Mouse (Mus musculus): ENCODE results near the gene Olfr695.
"Not testable (repeated sequence)": the region's sequence is repeated elsewhere in the genome, so short reads cannot be mapped to it uniquely, and the experiment has no call there.

The Olfr695 gene

GRCm38 (mm10) chr7:106716296-106716695 is at the start of gene Olfr695:
Gene Olfr695 (minus strand): TSS chr7:106716396.
- no peak for DNase-seq (ENCODE audit: low read depth, low spot score)

- not testable (repeated sequence) for DNase-seq (ENCODE audit: low read depth, low spot score)
These were observed 44.8 kb upstream of the Olfr695 start for GRCm38 (mm10) chr7:106761008-106761407.

DNA sequence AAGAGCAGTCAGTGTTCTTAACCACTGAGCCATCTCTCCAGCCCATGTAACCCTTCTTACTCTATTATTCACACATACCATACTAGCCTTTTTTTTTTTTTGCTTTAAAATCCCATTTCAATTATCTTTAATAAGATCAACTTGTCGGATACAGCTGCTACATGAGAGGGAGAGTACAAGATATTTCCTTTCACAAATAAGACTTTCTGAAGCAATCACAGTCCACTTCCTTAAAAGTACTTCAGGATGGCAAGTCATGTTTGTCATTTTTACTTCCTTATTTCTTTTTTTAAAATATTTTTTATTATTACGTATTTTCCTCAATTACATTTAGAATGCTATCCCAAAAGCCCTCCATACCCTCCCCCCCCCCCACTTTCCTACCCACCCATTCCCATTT is 42.6 kb upstream of the Olfr695 start:
- DNase-seq (ENCODE audit: low read depth, low spot score) = no peak

- no peak for DNase-seq (ENCODE audit: low read depth, low spot score)
These were observed 39.1 kb upstream of the Olfr695 start, which contains the start of gene Olfr698 for GRCm38 (mm10) chr7:106755297-106755696. Gene Olfr698 (minus strand): TSS chr7:106755397.

DNA sequence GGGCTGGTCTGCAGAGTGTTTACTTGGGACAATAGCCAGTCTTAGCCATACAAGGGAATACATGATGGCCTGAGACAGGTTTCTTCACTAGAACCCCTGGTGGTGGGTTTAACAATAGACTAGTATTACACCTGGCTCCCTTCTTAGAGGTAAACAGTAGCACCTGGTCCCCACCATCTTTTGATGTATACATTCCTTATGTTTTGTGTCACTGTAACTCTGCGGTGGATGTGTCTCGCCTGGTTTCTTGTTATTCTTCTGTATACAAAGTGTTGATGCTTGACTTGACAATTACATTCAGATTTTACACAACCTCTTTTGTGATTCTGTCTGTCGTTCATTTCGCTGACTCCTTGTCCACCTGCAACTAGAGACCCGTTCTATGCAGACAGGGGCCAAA is 29.6 kb upstream of the Olfr695 start:
- DNase-seq (ENCODE audit: low read depth, low spot score) = no peak

DNA sequence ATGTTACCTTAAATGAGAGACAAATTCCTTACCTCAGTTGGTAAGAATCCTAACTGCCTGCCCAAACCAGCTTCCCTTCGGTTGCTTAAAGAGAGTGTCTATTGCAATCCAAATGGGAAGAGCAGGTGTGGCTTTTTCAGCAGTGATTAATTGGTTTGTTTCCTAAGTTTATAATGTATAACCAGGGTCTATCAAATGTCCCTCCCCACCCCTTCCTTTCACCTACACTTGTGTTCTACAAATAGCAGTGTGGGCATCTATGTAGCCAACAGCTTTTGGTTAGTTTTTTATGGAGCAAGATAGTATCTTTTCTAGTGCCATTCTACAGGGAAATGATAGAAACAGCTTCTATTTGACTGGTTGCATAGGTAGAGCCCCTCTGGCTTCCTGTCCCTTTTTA is 26.1 kb upstream of the Olfr695 start, which contains the start of gene Olfr697:
TSS of gene Olfr697 (minus strand) at position 101 of the 400 bp plus-strand sequence.
- DNase-seq (ENCODE audit: low read depth, low spot score) = no peak

DNA sequence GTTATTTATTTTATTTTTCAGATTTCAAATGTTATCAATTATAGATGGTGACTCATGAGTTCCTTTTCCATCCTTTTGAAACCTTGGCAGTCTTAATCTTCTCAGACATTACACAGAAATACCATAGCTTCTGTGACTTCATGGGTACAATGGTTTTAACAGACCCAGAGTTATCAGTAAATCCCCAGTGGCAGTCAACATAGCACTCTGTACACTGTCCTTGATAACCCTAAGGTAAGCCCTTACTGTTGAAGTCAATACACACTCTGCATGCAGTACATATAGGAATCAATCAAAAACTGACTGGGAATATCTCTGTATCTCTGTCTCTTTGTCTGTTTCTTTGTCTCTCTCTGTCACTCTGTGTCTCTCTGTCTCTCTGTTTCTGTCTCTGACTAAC is 20.8 kb upstream of the Olfr695 start:
- DNase-seq (ENCODE audit: low read depth, low spot score) = no peak

- DNase-seq (ENCODE audit: low read depth, low spot score) = no peak
These were observed 17.5 kb upstream of the Olfr695 start for GRCm38 (mm10) chr7:106733717-106734116.

DNA sequence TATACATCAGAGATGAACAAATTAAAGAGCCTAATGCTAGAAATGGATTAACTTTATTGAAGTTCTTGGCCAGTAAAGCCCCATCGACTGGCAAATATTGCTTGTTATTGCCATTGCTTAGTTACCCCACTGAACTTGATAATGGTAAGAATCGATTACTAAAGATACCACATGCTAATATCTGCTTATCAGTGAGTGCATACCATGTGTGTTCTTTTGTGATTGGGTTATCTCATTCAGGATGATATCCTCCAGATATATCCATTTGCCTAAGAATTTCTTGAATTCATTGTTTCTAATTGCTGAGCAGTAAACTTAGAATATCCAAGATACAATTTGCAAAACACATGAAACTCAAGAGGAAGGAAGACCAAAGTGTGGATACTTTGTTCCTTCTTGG is 9.5 kb upstream of the Olfr695 start:
- DNase-seq (ENCODE audit: low read depth, low spot score) = not testable (repeated sequence)

DNA sequence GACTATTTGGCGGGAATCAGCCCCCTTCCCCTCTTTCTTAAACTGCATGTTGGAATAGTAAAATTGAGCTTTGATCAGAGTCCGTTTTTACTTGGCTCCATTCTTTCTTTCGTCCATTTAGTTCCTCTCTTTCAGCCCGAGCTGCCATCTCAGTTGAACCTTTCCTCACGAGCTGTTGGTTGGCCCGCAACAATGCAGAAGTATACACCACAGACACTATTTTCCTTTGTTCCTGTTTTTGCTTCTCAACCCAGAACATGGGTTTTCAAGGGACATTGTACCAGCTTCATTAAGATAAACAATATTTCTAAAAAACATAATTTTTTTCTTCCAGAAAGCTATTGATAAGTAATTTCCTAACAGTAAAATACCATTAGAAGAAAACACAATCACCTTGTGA is 4.7 kb downstream of the Olfr695 start:
- DNase-seq (ENCODE audit: low read depth, low spot score) = no peak

DNA sequence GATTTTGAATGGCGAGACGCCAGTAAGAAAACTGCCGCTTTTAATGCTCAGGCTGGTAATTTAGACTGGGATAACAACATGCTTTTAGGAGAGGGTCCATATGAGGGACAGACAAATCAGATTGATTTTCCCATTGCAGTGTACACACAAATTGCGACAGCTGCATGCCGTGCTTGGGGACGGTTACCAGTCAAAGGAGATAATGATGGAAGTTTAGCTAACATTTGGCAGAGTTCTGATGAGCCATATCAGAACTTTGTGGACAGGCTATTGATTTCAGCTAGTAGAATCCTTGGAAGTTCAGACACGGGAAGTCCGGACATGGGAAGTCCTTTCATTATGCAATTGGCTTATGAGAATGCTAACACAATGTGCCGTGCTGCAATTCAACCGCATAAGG is 8.5 kb downstream of the Olfr695 start:
- not testable (repeated sequence) for DNase-seq (ENCODE audit: low read depth, low spot score)

- no peak for DNase-seq (ENCODE audit: low read depth, low spot score)
These were observed 19.3 kb downstream of the Olfr695 start for GRCm38 (mm10) chr7:106696891-106697290.

- no peak for DNase-seq (ENCODE audit: low read depth, low spot score)
These were observed 23.2 kb downstream of the Olfr695 start for GRCm38 (mm10) chr7:106692976-106693375.

DNA sequence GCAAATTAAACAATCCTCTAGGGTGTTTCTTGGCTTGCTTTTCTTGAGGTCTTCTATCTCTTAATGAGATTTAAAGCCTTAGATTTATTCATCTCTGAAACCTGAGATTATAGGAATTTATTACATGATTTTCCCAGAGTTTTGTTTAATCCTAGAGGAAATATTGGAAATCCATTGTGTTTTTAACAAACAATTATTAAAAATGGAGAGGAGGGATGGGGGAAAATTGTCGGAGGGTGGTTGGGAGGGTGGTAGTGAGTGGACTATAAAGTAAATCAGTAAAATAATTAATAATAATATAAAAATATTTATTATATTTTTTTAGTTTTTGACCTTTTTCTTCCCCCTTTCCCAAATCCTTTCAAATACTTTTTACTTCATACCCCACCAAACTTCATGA is 24.5 kb downstream of the Olfr695 start, which contains the start of gene Olfr694:
TSS of gene Olfr694 (minus strand) at position 101 of the 400 bp plus-strand sequence.
- no peak for DNase-seq (ENCODE audit: low read depth, low spot score)

- DNase-seq (ENCODE audit: low read depth, low spot score) = no peak
These were observed 30.8 kb downstream of the Olfr695 start for GRCm38 (mm10) chr7:106685382-106685781.

- no peak for DNase-seq (ENCODE audit: low read depth, low spot score)
These were observed 35.7 kb downstream of the Olfr695 start, which contains the start of gene Olfr693 for GRCm38 (mm10) chr7:106680484-106680883. Gene Olfr693 (minus strand): TSS chr7:106680584.

Data from A20 (cell line).